Mouse (Mus musculus) T-helper 1 cell (primary cell): ENCODE data around the gene Galnt9.

ENCODE experiments used
- in situ Hi-C: fragments of 300-600 bp; cut with MboI, MseI; formaldehyde crosslinking; loops from one replicate; pipeline ENCODE4 v1.15.1; 2025; ENCODE audit warnings: high pct_unique_total_duplicates

Gene Galnt9

DNA sequence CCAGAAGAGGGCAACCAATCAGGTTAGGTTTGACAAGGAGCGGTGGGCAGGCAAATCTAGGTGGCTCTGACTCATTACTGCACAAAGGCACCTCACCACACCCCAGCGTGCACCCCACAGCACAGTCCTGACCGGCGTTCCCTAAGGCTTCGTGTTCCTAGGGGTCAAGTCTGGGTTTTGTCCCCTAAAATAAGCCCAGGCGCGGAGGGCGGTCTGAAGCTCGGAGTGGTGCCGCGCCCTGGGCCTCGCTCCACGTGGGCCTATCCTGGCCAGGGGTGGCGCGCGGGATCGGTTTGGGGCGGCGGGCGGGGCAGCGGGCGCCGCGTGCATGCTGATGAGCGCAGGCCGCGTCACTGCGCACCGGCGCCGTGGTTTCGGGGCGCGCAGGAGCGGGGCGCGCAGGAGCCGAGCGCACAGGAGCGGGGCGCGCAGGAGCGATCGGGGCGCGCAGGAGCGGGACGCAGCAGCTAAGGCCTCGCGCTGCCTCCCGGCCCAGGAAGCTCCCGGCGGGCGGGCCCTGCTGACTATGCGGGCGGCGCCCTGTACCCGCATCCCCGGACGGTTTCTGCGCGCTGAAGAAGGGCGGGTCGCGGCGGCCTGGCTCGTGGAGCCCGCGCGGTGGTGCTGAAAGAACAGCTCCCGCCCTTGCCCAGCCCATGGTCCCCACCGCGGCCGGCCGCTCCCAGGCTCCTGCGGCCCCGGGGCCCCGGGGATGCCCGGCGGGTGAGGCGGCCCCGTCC lies at the start of gene Galnt9:
Gene Galnt9, plus strand, starts transcription at position 405 of the 740 bp plus-strand sequence.
- in situ Hi-C loops, result no loop called here

DNA sequence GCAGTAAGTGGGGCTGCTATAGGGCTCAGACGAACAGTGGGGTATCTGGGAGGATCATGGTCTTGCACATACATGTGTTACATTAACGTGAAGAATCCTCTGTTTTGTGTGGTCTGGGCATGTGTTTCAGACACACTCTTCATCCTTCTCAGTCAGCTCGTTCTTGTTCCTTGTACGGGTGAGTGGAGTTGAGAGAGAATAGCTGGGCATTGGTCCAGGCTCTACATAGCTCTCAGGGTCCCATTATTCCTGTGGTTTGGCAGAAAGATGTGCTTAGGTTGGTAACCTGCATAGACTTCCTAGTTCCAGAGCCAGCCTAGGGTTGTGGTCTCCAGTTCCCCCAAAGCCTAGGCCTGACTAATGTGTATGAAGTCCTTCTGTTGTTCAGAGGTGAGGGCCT lies 49.8 kb upstream of the Galnt9 start:
- in situ Hi-C loops, result no loop called here

DNA sequence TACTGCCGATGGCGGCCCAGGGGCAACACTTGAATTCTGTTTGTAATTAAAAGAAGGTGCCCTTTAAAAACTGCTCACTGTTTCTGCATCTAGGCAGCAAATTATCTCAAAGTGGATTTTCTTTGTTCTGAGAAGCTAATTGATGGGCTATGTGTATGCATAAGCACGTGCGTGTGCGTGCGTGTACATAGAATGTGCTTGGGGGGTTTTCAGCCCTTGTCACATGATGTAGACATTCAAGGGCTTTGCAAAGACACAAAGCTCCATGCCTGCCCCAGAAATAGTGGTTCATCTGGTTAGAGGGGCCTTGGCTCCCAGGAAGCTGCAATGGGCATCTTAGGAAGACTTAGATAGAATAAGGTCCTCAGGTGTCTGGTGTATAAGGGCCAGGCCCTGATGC lies 49.1 kb upstream of the Galnt9 start:
- in situ Hi-C loops, result no loop called here

DNA sequence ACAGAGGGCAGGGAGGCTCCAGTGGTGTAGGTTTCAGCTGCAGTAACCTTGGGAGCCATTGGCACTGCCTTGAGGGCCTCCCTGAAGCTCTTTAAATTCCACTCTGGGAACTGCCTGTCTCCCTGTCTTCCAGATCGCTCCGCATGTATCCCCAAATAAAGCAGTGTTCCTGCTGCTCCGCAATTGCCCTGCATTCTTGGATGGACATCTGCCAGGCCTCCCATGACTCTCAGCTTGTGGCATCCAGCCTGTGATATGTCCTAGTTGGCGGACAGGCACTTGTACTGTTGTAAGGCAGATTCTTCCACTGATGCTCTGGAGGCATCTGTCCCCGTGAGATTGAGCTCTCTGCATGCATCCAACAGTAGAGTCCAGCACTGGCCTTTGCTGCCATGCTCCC lies 46.6 kb upstream of the Galnt9 start:
- in situ Hi-C loops, result no loop called here

DNA sequence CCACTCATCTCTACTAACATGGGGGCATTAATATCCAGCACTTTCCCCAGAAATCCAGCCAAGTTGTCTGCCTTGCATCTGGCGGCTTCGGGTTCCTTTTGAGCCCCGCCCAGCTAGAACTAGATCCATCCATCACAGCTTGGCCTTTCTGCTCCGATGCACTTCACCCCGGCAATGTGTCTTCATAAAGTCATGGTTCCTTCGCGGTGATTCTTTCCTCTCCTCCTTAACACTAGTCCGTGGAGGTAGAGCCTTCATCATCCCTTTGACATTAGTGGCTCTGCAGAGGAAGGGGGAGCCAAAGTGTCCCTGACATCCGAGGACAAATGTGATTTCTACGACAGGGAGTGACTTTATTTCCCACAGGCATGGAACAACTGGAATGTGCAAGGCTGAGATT lies 46.1 kb upstream of the Galnt9 start:
- in situ Hi-C loops, result no loop called here

DNA sequence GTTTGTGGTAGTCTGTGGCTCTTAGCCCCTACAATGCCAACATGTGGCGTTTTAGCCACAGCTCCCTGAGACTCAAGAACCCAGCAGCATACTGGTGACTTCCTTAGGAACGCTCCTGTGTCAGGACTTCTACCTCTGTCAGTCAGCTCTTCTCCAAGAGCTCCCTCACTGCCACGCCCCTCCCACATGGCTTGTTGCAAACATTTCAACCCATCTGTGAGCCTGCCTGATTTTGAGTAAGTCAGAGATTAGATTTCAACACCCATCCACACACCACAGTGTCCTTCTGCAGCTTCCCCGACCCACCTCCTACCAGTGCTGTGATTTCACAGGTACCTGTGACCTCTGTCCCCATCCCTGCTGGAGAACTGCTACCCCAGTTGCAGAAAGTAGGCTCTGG lies 43.9 kb upstream of the Galnt9 start:
- in situ Hi-C loops, result loop anchor here (5.0 kb wide), 1 partner anchor 127 kb away; no protein-coding TSS in a partner anchor

DNA sequence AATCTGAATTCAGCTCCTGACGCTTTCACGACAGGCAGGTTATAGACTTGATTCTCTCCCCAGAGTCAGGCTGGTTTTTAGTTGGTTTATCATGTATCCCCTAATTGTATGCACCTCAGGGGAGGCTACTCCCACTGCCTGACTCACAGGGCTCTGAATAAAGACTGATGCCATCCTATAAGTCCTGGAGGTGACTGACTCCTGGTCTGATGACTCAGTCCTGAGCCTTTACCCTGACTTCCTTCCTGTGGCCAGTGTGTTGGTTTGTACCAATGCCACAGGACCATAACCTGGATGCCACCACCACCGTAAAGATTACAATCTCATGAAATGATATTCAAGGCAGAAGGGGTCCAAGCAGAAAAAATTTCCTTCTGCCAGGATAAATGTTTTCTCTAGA lies 40.8 kb upstream of the Galnt9 start:
- in situ Hi-C loops, result loop anchor here (5.0 kb wide), 1 partner anchor 124 kb away; no protein-coding TSS in a partner anchor

DNA sequence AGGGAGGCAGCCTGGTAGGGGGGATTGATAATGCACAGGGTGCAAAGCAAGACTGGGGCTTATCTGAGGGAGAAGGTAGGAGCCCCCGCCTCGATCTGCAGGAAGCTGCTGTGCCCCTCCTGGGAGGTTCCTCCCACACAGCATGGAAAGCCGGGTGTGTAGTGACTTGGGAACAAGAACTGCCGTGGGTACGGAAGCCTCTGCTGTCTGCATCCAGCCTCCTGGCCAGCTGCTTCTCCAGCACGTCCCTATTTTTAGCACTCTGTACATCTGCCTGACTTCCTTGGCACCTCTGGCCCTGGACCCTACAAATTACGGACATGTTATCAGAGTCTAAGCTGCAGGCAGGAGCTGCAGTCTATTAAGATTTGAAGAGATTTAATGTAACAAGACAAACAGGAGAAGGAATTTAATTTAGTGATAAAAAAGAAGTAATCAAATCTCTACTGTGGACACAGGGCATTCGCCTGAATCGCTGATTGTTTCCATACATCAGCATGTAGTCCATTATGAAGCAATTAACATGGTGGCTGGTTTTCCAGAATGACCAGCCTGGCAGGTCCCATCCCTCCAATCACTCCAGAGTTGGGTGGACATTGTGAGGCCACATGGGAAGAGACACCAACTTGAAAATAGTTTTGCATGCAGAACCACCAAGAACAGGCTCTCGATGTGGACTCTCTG lies 38.4 kb upstream of the Galnt9 start:
- in situ Hi-C loops, result no loop called here

DNA sequence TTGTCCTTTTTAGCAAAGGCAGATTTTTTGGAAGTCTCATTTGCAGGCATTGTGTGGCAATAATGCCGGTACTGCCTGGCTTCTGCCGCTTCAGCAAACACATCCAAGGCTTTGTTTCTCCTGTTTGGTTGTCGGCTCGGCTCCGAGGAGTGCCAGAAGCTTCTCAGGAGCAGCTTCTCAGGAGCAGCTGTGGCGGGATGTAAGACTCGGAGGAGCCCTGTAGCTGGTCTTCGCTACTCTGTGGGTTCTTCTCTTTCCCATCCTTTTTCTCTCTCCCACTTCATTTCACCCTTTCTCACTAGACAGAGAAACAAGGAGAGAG lies 37.9 kb upstream of the Galnt9 start:
- in situ Hi-C loops, result no loop called here

DNA sequence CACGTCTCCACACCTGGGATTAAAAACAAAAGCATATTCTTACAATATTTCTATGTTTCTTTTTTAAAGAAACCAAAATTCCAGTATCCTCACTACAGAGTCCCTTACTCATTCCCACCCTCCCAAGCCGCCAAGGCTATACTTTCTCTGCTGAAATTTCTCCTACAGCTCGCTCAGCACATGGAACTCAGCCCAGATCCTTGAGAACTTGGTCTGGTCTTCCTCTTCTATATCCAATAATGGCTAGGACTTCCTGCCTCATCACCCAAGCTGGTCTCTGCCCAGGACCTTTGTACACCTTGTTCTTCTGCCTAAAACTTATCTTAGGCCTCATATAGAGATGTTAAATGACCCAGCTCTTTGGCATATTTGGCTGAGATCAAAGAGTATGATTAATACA lies 37.3 kb upstream of the Galnt9 start:
- in situ Hi-C loops, result no loop called here

DNA sequence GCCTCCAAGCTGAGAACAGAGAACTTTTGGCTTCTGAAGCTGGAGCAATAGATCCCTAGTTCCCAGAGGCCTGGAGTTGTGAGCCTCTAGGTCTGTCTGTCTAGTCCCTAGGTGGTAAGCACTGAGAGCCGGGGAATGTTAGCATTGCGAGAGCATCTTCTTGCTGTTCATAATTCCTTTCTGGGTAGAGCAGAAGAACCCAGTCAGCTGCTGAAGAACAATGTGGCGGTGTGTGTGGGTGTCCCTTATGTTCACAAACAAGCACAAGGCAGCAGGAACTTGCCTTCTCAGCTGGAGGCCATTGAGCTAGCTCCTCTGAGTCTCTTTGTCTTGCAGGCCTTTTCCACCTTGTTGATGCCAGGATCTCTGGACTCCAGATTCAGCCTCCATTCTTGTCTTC lies 36.2 kb upstream of the Galnt9 start:
- in situ Hi-C loops, result no loop called here

DNA sequence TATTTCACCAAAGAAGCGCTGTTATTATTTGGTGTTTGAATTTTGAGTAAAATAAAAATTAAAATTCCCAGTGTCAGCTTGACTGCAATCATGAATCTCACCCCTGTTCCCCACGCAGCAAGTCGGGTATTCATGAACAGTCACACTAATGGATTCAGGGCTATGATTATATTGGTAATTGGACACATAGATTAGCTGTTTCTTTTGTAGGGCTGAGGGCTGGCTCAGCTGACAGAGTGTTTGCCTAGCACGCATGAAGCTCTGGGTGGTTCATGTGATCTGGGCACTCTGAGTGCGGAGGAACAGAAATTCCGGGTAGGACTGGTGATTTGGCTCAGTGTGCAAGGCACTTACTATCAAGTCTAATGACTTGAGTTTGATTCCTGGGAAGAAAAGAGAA lies 33.8 kb upstream of the Galnt9 start:
- in situ Hi-C loops, result no loop called here

DNA sequence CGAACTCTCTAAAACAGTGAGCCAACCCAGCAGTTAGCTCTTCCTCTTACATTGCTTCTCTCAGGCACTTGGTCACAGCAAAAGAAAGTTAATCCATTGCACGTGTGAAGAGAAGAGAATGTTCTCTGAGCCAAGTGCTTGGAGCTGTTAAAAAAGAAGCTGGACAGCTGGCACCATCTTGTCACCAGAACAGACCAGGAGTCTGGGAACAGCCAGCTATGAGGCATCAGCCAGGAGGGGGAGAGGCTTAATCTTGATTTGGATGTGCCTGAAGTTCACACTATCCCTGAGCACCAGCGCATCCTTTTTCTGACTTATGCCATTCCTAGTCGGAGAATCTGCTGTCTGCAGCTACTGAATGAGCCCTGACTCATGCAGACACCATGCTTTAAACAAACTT lies 30.4 kb upstream of the Galnt9 start:
- in situ Hi-C loops, result no loop called here

DNA sequence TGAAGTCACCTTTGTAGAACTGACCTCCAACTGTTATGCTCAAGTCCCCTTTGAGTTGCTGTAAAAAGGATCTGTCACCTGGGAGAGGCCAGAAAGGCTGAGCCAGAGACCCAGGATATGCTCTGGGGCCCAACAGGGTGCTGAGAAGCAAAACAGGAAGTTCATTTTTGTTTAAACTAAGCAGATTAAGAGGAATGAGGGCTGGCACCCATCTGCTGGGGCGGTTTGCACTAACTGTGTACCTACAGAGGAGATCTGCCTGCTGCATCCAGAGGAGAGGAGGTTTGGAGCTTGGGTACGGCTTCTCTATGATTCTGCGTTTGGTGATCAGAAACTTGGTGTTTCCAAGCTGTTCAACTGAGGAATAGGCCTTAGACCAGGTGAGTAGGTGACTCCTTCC lies 29.5 kb upstream of the Galnt9 start:
- in situ Hi-C loops, result no loop called here

DNA sequence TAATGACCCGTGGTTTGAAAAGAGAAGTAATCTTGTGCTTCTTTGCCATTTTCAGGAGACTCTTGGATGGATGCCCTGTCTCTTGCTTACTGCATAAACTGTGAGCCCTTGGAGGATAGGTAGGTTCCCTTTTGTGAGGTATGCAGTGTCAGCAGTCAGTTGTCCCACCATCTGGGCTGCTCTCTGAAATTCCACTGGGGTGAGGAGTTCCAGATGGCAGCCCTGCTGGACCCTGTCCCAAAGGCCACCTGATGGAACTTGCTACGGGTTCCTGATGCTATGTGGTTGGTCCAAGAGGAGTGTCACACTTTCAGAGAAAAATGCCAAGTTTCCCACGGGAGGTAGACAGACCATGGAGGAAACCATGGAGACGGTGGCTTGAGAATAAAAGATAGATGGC lies 27.8 kb upstream of the Galnt9 start:
- in situ Hi-C loops, result no loop called here

DNA sequence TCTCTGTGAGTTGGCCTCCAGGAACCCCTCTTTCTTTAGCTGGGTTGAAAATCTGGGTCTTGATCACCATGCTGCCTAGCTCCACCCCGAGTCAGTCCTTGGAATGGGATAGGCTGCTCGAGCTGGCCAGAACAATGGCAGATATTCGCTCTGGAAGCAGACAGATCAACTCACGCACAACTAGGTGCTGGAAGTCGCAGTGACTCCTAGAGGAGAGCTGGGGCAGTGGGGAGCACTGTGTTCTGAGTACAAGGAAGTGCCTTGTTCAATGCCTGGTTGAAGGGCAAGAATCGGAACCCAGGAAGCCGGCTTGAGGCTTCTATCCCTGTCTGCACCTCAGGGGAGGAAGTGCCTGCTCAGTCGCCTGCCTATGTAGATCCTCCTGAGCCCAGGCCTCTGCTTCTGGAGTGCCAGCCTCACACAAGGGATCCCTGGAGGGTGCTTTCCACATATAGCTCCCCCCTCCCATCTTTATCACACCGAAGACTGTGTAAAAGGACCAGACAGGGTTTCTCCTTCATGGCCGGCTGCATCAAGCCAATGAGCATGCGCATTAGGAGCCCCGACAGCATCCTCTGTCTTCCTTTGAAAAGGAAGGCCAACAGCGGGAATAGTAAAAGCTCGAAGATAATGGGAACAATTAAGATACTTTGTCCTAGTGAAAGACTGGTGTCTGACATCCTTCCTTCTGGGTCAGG lies 25.9 kb upstream of the Galnt9 start:
- in situ Hi-C loops, result no loop called here

DNA sequence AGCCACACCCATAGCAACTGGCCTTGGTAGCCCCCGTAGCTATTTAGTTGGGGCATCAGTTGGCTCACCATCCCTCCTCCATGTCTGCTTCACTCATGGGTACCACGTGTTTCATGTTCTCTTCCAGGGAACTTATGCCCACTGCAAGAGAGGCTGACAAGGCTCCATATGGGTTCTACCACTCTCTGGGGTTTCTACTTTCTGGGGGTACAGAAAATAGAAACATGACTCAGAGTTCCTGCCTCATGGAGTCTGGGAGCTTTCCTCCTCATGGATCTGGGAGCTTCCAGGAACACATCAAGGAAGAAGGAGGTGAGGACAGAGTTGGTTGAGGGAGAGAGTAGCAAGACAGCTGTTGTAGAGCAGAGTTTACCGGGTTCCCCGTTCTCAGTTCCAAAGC lies 23.2 kb upstream of the Galnt9 start:
- in situ Hi-C loops, result no loop called here

DNA sequence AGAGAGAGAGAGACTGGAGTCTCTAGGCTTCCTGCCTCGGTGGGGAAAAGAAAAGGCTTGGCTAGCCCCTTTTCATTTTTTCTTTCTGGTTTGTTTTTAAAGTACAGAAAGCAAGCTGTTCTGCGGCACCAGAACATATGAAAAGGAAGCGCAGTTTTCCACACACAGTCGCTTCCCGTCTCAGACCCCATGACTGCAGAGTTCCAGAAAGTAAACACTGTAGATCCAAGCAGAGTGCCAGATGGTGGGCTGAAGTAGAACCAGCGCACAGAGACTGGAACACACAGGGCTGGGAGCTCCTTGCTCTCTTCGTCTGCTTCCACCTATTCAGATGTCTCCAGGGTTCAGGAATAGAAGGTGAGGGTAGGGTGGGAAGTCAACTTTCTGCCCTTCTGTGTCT lies 22.3 kb upstream of the Galnt9 start:
- in situ Hi-C loops, result no loop called here

DNA sequence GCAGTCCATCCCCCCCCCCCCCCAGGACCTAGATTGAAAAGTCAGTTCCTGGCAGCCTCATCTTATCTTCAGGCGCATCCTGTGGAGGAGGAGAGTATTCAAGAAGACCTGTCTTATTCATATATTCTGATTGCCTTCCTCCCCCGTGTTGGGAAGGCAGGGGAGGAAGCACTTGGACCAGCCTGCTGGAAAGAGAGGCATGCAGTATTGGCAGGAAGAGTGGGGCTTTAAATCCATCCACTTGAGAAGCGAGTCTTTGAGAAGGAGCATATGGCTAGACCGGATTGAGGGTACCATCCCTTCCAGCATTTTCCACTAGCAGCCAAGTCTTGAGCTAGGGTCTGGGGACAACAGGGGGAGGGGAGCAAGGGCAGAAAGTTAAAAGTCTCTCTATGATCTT lies 20.9 kb upstream of the Galnt9 start:
- in situ Hi-C loops, result no loop called here

DNA sequence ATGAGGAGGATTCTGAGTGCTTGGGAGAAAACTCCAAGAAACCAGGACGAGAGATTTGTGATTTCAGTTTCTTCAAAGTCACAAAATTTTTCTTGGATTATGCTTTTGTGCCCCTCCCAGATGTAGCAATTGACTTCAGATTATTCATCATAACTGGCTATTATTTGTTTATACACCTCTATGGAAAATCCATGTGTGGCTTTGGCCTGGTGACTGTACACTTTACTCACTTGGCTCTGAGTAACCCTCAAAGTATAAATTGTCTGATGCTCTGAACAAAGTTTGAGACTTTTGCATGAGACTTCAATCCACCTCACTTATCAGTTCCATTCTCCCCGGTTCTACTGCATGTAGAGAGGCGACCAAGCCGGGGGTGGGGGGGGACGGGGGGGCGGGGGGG lies 18.5 kb upstream of the Galnt9 start:
- in situ Hi-C loops, result no loop called here

DNA sequence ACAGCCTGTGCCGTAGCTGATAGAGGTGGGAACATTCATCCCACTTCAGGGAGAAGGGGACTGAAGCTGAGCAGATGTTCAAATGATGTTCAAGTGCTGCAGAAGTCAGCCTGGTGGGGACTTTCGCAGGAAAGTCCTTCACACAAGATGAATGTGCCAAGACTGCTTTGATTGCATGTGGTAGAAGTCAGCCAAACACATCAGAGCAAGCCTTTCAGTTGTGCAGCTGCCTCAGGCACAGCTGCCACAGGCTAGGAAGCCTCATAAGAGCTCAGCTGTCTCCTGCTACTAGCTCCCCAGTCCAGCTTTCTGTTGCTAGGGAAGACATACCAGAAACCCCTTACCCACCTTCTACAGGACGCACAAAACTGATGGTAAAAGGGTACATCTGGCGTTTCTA lies 17.6 kb upstream of the Galnt9 start:
- in situ Hi-C loops, result no loop called here

DNA sequence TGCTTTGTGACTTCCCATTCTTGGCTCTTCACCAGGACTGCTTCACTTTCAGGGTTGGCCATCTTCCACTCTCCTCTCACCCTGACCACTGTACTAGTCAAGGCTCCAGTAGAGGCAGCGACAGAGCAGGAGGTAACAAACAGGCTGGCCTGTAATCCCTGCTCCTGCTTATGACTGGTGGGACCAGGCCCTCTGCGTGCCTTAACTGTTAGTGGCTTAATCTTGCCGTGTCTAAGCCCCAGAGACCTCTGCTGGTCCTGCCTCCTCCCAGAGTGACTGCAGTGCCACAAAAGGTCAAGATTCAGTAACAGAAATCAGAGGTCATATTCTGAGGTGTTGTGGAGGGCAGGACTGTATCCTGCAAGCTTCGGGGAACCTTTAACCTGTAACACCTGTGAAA lies 13.1 kb upstream of the Galnt9 start:
- in situ Hi-C loops, result no loop called here

DNA sequence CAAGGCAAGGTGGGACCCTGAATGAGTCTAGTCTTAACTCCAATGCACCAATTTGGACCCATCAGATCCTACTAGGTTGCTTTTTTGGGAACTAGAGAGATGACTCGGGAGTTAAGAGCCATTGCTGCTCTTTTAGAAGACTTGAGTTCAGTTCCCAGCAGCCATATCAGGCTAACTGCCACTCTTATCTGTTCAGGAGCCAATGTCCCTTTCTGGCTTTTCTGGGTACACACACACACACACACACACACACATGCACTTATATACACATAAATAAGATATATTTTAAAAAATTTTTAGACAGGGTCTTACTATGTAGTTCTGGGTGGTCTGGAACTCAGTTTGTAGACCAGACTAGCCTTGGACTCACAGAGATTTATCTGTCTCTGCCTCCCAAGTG lies 9.8 kb upstream of the Galnt9 start:
- in situ Hi-C loops, result no loop called here
